Mouse (Mus musculus) brain, embryonic 14.5 days (tissue): ENCODE data around the gene Srek1. TPM values are rescaled to one million over a fixed set of nuclear protein-coding genes. Genes with fewer than 3 reads are reported as not detected.

ENCODE experiments used
- DNase-seq: peaks from one replicate; pipeline ENCODE4 v3.0.0-alpha.2; 2011; ENCODE audit warnings: low read depth
- CTCF ChIP-seq: fragments of 200-500 bp; IDR thresholded peaks from 2 replicates; pipeline ENCODE4 v1.5.1; 2012; ENCODE audit warnings: inconsistent platforms, mild to moderate bottlenecking, moderate library complexity, borderline replicate concordance; ENCODE audit not compliant: insufficient read depth, insufficient read length; ENCODE audit errors: extremely low read depth
- POLR2A ChIP-seq: fragments of 200-500 bp; IDR thresholded peaks from 2 replicates; pipeline ENCODE4 v1.6.1; 2012; ENCODE audit warnings: mild to moderate bottlenecking, inconsistent platforms, borderline replicate concordance; ENCODE audit not compliant: poor library complexity, insufficient read depth, insufficient read length, severe bottlenecking; ENCODE audit errors: extremely low read depth
- polyA plus RNA-seq: library from polyadenylated mRNA; depleted of rRNA; stranded (reverse); fragments of >200 nt; gene quantifications from 2 replicates; pipeline ENCODE4 v1.2.3, GENCODE M21; 2012; rRNA removed

Srek1 gene
- polyA plus RNA-seq = 53.6 and 71.9 TPM in 2 replicates

DNA sequence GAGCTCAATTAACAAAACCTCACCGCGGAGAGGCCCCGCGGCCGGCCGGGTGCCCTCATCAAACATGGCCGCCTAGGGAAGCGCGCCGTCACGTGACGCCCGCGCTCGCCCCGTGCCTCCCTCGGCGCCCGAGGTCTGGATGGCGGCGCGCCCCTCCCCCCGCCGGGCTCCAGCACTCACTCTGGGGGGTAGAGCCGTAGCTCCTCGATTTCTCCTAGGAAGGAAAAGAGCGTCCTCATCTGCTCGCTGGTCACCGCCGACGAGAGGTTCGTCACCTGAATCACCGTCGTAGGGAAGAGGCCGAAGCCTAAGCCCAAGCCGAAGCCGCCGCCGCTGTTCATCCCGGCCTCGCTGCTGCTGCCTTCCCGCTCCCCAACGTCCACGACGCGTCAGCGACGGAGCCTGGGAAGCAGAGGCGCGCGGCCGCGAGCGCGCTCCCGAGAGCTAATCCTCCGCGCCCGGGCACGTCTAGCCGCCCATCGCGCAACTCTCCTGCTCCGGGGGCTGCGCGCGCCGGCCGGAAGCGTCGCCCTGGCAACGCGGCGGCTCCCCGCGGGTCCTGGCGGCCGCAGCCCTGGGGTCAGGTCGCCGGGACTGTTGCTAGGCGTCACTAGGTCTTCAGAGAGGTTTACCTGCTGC is at the start of gene Srek1:
Gene Srek1, minus strand, starts transcription at position 490 of the 639 bp plus-strand sequence.
- TF ChIP-seq POLR2A = peak; percentile 89
- no peak for TF ChIP-seq CTCF
- peak; percentile 98 for DNase-seq

DNA sequence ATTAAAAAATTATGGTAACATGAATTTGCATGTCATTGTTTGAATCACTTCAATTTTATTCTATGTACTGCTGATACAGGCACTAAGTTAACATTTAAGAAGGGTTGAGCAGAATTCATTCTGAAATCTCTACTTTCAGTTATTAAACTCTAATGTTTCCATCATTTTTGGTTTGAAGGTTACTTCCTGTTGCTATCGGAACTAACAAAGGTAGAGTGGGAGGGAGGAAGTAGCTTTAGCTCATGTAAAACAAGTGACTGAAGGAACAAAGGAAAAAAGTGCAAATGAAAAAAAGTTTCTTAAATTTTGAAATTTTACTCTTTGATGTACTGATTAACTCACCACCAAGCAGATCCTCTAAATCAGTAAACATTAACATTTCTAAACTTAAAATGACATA is 47.9 kb upstream of the Srek1 start:
- TF ChIP-seq POLR2A (no peak), CTCF (no peak)
- no peak for DNase-seq

DNA sequence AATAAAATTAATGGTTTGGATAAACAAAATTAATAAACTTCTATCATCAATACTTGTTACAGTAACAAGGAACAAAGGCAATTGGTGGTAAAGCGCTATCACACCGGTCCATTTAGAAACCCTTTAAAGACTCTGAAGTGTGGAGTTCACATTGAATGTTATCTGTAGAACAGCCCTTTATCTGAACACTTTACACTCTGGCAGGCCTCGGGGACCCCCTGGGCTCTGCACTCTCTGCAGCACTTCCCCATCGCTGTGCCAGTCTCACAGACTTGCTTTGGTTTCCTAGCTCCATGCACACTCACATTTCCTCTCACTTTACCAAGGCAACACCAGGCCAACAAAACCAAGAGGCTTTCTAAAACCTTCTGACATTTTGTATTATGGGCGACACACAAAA is 45.0 kb upstream of the Srek1 start:
- no peak for DNase-seq
- TF ChIP-seq CTCF (no peak), POLR2A (no peak)

DNA sequence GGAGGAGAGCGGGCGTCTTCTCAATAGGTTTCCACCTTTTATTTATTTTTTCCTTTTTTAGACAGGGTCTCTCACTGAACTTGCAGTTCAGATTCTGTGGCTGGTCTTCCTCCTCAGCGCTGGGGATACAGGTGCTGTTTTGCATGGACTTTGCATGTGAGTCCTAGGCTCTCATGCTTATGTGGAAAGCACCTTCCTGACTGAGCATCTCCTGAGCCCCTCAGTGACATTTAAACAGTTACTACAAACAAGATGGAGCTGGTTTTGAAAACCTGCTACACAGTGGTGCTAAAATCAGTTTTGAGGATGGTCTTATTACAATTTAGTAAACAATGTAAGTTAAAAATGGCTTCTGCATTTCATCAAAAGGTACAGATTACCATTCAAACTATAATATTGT is 43.5 kb upstream of the Srek1 start:
- TF ChIP-seq CTCF (no peak), POLR2A (no peak)
- no peak for DNase-seq

DNA sequence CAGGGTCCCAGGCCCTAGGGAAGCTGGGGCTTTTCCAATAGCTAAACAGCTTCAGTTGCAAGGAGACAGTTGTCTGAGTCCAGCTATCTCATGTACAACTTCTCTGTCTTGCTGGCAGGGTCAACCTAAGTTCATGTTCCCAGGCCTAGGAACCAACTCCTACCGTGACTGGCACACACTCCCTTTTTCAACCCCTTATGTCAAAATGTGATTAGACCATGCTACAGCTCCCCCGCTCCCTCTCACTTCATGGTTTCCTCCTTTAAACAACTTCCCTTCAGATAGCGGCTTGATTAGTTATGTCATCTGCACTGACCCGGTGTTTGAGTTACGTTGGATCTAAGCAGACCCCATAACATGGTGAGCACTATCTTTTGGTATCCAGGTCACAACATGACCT is 33.1 kb upstream of the Srek1 start:
- TF ChIP-seq POLR2A (no peak), CTCF (no peak)
- no peak for DNase-seq

DNA sequence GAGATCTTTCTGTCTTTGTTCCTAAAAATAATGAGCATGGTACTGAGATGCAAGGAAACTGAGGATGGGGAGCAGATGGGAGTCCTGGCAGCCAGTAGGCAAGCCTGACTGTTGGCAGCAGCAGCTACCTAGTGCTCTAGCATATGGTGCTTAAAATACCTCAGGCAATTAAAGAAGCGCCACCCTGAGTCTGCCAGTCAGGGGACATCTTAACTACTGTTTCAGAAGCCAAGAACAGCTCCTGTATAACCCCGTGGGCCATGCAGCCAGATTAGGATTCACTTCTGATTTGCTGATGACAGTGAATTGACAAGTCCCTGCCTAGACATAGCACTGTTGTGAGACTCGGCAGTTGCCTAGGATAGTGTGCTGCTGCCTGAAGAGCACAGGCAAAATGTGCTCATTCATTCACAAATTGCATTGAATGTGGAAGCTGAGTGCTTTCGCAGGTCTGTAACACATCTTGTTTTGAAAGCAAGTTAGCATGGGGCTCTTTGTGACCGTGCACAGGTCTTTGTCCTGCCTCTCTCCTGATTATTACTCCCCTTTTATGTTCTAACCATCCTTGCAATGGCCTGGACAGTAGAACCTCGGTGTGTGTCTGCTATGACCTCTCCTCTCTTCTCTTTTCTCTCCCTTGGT is 31.9 kb upstream of the Srek1 start:
- TF ChIP-seq CTCF (no peak), POLR2A (no peak)
- peak; percentile 96 for DNase-seq

DNA sequence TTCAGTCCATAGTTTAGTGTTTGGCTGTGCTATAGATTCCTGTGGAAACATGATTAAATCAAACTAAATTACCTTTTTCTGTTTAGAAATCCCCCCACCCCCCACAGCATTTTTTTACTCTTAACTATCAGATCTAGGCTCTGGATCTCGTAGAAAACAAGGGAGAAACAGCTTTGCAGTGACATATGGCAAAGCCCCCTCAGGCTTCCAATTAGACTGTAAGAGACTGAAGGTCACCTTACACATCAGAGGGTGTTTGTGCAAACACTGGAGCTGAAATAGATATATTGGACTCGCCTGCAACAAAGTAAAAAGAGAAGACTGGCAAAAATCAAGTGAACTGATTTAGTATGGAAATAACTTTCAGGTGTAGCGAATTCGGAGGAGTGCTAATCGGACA is 29.3 kb upstream of the Srek1 start:
- peak; percentile 85 for DNase-seq
- TF ChIP-seq POLR2A (no peak), CTCF (no peak)

DNA sequence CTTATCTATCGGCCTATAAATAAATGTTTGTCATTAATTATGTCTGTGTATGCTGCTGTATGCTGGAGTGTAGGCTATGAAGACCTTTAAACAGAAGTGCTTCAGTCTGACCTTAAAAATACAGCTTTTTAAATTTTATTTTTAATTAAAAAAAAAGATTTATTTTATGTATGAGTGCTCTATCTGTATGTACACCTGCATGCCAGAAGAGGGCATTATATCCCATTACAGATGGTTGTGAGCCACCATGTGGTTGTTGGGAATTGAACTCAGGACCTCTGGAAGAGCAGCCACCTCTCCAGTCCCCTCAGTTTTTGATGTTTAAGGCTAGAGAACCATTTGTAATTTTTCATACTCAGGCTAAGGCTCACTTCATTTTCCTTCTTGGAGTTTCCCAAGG is 26.6 kb upstream of the Srek1 start:
- no peak for DNase-seq
- TF ChIP-seq POLR2A (no peak), CTCF (no peak)

DNA sequence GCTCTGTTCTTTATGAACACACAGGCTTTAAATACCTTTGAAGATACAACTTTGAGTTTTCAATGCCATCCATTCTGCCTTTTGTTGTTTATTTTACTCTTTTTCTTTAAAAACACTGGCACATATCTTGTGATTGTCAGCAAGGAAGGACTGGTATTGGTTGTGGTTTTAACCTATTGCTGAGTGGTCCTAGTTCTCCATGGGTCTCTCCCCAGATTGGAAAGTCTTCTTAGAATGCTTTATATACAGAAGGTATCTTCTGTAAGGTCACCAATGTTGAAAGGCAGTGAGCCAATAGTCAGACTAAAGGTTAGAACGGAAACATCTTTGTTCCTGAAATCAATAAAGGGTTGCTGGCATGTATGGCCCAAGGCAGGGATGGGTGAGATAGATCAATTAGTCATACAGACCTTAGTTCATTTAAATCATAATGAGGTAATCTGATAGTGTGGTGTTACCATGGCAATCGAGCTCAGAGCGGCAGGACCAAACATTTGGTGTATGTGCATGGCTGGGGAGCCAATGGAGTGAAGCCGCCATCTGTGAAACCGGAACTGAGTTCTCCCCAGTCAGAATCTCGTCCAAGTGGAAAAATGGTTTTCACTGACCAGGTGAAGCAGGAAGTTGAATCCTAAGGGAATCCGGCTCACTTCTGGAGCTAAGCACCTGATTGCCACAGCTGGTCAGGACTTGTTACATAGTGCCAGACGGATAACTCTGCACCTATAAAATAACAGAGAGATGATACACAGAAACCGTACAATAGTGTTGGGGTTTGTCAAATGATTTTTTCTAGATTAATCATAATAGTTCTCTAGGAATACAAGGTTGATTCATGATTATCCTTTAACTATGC is 20.5 kb upstream of the Srek1 start:
- TF ChIP-seq POLR2A (no peak), CTCF (no peak)
- DNase-seq = peak; percentile 74

DNA sequence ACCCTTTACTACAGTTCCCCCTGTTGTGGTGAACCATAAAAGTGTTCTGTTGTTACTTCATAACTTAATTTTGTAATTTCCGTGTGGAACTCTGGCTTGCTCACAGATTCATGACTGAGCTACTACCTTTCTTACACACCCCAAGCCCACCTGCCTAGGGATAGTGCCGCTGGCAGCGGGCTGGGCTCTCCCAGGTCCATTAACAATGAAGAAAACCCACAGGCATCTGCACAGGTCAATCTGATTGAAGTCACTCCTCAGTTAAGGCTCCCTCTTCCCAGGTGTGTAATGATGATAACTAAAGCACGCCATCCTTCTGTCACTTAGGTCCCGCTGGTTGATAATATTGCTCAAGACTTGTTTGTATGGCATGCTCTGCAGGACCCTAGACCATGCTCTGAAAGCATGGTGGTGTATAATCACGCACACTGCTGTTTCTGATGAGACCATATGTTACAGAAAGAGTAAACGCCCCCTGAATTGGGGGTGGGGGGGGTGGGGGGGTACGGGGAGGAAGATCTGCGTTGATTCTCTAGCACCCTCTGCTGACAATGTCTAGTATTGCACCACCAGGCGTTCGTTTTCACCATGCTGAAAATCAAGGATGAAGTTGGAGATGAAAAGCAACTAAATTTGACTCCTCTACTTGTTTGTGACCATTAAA is 5.6 kb upstream of the Srek1 start:
- no peak for TF ChIP-seq POLR2A
- TF ChIP-seq CTCF = peak; percentile 55; the same call in 1 of the 2 replicates
- DNase-seq = peak; percentile 53

DNA sequence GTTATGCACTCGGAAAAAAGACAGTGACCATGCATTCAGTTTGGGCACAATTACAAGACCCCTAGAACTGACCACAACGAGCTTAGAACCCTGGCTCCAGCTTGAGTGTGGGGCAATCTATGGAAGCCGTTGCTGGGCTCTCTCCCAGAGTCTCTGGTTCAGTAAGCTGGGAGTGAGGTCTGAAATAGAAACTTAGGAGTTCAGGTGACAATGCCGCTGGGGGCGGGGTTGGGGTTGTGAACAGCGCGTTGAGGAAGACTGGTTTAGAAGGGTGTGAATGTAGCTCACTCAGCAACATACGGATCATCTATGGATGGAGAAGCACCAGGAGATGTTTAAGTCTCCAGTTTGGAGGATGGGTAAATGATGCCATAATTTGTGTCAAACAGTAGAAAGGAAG is 2.7 kb upstream of the Srek1 start:
- TF ChIP-seq CTCF = no peak
- no peak for TF ChIP-seq POLR2A

More for the DNA sequence above, 2.7 kb upstream of the Srek1 start:
- DNase-seq = no peak
